Mouse (Mus musculus) liver, embryonic 11.5 days (tissue): ENCODE data around the gene Rxfp4. TPM values are rescaled to one million over a fixed set of nuclear protein-coding genes. Genes with fewer than 3 reads are reported as not detected.
A peak's percentile ranks its signal among the peaks of the same experiment; 100 is the strongest.

Source experiments
- ATAC-seq: fragments of 200-750 bp; cut with Nextera tagmentation; replicated peaks from 2 replicates; pipeline ENCODE4 v1.8.0; 2017; ENCODE audit warnings: moderate number of reproducible peaks, mild to moderate bottlenecking, moderate TSS enrichment, moderate library complexity; ENCODE audit not compliant: low FRiP score
- DNase-seq: peaks from one replicate; pipeline ENCODE4 v3.0.0-alpha.2; 2017; ENCODE audit warnings: low spot score
- H3K27ac ChIP-seq: fragments of 300-500 bp; sonication (generic); 2 replicates; pipeline ENCODE4 v1.5.1; 2014; ENCODE audit warnings: mild to moderate bottlenecking, low read depth, low read length, control low read depth
- H3K27me3 ChIP-seq: fragments of 300-500 bp; sonication (generic); replicated peaks from 2 replicates; pipeline ENCODE4 v1.6.1; 2014; ENCODE audit warnings: low read length, mixed read lengths; ENCODE audit not compliant: control insufficient read depth, insufficient read depth
- H3K36me3 ChIP-seq: fragments of 300-500 bp; sonication (generic); 2 replicates; pipeline ENCODE4 v1.6.1; 2014; ENCODE audit warnings: mild to moderate bottlenecking, low read length, moderate library complexity, mixed read lengths; ENCODE audit not compliant: control insufficient read depth, insufficient read depth
- H3K4me1 ChIP-seq: fragments of 300-500 bp; sonication (generic); replicated peaks from 2 replicates; pipeline ENCODE4 v1.6.1; 2014; ENCODE audit warnings: low read length, mixed read lengths; ENCODE audit not compliant: control insufficient read depth, insufficient read depth
- H3K4me2 ChIP-seq: fragments of 300-500 bp; sonication (generic); 2 replicates; pipeline ENCODE4 v1.6.1; 2014; ENCODE audit warnings: mild to moderate bottlenecking, control low read depth, moderate library complexity
- H3K4me3 ChIP-seq: fragments of 300-500 bp; sonication (generic); 2 replicates; pipeline ENCODE4 v1.5.1; 2014; ENCODE audit warnings: low read depth, low read length, control low read depth
- H3K9ac ChIP-seq: fragments of 300-500 bp; sonication (generic); 2 replicates; pipeline ENCODE4 v1.6.1; 2014; ENCODE audit warnings: low read depth, low read length, control low read depth
- H3K9me3 ChIP-seq: fragments of 300-500 bp; sonication (generic); 2 replicates; pipeline ENCODE4 v1.6.1; 2016; ENCODE audit warnings: low read length, inconsistent platforms, mixed read lengths; ENCODE audit not compliant: control insufficient read depth
- WGBS: fragments of 180-500 bp; shearing (Covaris S2); extraction: QIAGEN DNeasy Blood & Tissue Kit; methylation state at CpG from one replicate; pipeline ENCODE4 v1.1.7; 2014; 5-methylcytosine and 5-hydroxymethylcytosine counted together
- polyA plus RNA-seq: library from polyadenylated mRNA; unstranded; fragments of >200 nt; fragmentation: Nextera tagmentation; extraction: Ambion mirVana; gene quantifications from 2 replicates; pipeline ENCODE4 v1.2.1, GENCODE M21; 2014

Rxfp4 gene
- not detected in 2 replicates for polyA plus RNA-seq

DNA sequence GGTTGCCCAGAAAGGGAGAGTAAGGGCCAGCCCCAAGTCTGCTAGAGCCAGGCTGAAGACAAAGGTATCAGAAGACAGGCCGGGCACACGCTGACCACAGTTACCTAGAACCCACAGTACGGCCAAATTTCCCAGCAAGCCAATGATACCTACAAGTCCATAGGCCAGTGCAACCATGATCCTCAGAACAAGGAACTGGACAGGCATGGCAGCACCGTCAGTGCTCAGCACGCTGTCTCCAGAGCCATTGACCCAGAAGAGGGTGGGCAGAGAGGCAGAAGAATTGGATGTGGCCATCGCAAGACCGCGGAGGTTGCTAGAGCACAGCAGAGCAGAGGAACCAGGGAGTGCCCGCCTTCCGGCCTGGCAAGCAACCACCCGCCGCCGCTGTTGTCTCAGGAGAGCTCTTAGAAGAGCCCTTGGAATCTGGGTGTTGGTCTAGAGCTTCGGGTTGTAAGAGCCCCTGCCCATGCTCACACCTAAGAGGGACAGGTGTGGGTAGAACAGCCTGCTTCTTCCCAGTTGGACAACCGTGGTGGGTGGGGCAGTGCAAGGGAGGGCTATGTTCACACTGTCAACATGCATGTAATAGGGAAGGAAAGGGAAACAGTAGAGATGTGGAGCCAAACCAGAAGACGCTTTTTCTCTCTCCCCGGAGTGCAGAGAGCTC, at the start of gene Rxfp4:
TSS of gene Rxfp4 (minus strand) at position 297 of the 670 bp plus-strand sequence.
- Histone ChIP-seq H3K9me3 (no peaks in the 10 kb centered on the region), H3K36me3 (peaks cover 3% of the 10 kb centered on the region; the same call in 1 of the 2 replicates), H3K4me1 (no peaks in the 10 kb centered on the region), H3K27me3 (no peaks in the 10 kb centered on the region), H3K4me3 (no peak within 1 kb of the TSS), H3K27ac (no peak within 1 kb of the TSS), H3K9ac (no peak within 1 kb of the TSS), H3K4me2 (no peak within 1 kb of the TSS)
- DNase-seq (no peak), ATAC-seq (no peak)
- WGBS, result 81% methylated on average over 17 of the region's 17 CpGs

DNA sequence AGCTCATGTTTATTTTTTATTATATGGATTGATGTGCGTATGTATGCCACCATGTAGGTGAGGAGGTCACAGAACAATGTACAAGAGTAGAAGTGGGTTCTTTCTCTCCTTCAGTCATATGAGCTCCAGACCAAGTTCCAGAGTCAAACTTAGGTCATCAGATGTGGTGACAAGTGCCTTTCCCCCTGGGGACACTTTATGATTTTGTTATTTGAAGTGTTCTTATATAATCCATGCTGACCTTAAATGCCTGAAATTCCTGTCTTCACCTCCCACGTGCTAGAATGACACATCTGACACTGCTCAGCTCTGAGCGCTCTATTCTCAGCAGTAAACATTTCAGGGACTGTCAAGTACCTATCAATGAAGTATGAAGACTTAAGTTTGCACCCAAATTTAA, 48.3 kb upstream of the Rxfp4 start:
- no peak for ATAC-seq
- H3K4me3 ChIP-seq, result no peak overlapping the region
- no peaks in the 10 kb centered on the region for H3K27me3 ChIP-seq
- DNase-seq, result no peak
- WGBS, result 87% methylated on average over 3 of the region's 3 CpGs
- no peak overlapping the region for H3K9ac ChIP-seq
- H3K27ac ChIP-seq, result no peak overlapping the region
- H3K36me3 ChIP-seq, result peaks cover 65% of the 10 kb centered on the region
- no peak overlapping the region for H3K4me2 ChIP-seq
- no peaks in the 10 kb centered on the region for H3K9me3 ChIP-seq
- H3K4me1 ChIP-seq, result no peaks in the 10 kb centered on the region

DNA sequence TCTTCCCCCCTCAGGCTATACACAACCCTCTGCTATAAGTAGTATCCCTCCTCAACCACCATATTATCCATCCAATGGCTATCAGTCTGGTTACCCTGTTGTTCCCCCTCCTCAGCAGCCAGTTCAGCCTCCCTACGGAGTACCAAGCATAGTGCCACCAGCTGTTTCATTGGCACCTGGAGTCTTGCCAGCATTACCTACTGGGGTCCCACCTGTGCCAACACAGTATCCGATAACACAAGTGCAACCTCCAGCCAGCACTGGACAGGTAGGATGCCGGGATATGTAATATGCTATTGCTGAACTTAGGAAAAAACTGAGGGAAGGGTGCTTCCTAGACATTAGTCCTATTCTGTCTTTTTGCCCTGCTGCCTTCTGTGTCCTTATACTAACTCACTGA, 47.3 kb upstream of the Rxfp4 start:
- H3K9me3 ChIP-seq, result no peaks in the 10 kb centered on the region
- ATAC-seq (no peak), DNase-seq (no peak)
- H3K36me3 ChIP-seq, result peaks cover 67% of the 10 kb centered on the region
- H3K4me2 ChIP-seq, result no peak overlapping the region
- no peaks in the 10 kb centered on the region for H3K27me3 ChIP-seq
- H3K4me3 ChIP-seq, result no peak overlapping the region
- H3K4me1 ChIP-seq, result no peaks in the 10 kb centered on the region
- no peak overlapping the region for H3K27ac ChIP-seq
- WGBS, result 97% methylated on average over 3 of the region's 3 CpGs
- no peak overlapping the region for H3K9ac ChIP-seq

DNA sequence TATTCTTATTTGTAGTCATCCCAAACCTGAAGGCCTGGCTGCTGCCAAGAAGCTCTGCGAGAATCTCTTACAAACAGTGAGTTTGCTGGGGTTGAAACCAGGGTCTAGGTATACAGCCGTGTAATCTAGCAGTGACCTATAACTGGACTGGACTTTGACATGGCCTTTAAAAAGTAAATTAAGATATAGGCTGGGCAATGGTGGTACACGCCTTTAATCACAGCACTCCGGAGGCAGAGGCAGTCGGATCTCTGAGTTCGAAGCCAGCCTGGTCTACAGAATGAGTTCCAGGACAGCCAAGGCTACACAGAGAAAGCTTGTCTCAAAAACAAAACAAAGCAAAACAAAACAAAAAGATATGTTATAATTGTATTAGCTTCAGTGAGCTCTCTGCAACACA, 45.9 kb upstream of the Rxfp4 start:
- no peaks in the 10 kb centered on the region for H3K27me3 ChIP-seq
- no peak overlapping the region for H3K9ac ChIP-seq
- no peaks in the 10 kb centered on the region for H3K4me1 ChIP-seq
- no peak overlapping the region for H3K4me2 ChIP-seq
- H3K27ac ChIP-seq, result no peak overlapping the region
- ATAC-seq, result no peak
- no peaks in the 10 kb centered on the region for H3K9me3 ChIP-seq
- WGBS, result 90% methylated on average over 6 of the region's 6 CpGs
- H3K4me3 ChIP-seq, result no peak overlapping the region
- DNase-seq, result no peak
- peaks cover 72% of the 10 kb centered on the region for H3K36me3 ChIP-seq

- 88% methylated on average over 1 of the region's 1 CpGs for WGBS
Observed at GRCm38 (mm10) chr3:88698051-88698450, 45.1 kb upstream of the Rxfp4 start.

GRCm38 (mm10) chr3:88695545-88695944, 42.6 kb upstream of the Rxfp4 start:
- no peaks in the 10 kb centered on the region for H3K4me1 ChIP-seq
- ATAC-seq (no peak), DNase-seq (no peak)
- no peak overlapping the region for H3K4me3 ChIP-seq
- H3K27ac ChIP-seq, result no peak overlapping the region
- H3K27me3 ChIP-seq, result no peaks in the 10 kb centered on the region
- H3K4me2 ChIP-seq, result no peak overlapping the region
- H3K36me3 ChIP-seq, result peaks cover 76% of the 10 kb centered on the region
- H3K9ac ChIP-seq, result no peak overlapping the region
- no peaks in the 10 kb centered on the region for H3K9me3 ChIP-seq

More at GRCm38 (mm10) chr3:88698051-88698450, 45.1 kb upstream of the Rxfp4 start:
- Histone ChIP-seq H3K4me3 (no peak overlapping the region), H3K27me3 (no peaks in the 10 kb centered on the region), H3K4me1 (no peaks in the 10 kb centered on the region), H3K9me3 (no peaks in the 10 kb centered on the region), H3K4me2 (no peak overlapping the region), H3K27ac (no peak overlapping the region), H3K9ac (no peak overlapping the region), H3K36me3 (peaks cover 74% of the 10 kb centered on the region)
- ATAC-seq (no peak), DNase-seq (no peak)

DNA sequence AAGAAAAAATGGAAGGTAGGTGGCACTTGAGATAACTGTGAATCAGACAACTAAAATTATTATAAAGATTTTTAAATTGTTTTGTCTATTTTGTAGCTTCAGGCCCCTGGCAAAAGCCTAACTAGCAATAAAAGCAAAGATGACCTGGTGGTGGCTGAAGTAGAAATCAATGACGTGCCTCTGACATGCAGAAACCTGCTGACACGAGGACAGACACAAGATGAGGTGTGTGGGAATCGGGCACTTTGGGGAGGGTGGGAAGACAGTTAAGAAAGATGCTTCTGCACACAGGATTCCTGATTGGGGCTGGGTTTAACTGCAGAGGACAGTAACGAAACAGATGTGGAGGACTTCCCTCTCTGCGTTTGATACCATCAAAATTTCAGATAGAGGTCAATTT, 36.1 kb upstream of the Rxfp4 start:
- 84% methylated on average over 5 of the region's 5 CpGs for WGBS
- Histone ChIP-seq H3K27me3 (no peaks in the 10 kb centered on the region), H3K4me2 (no peak overlapping the region), H3K4me3 (no peak overlapping the region), H3K4me1 (peaks cover 10% of the 10 kb centered on the region), H3K27ac (no peak overlapping the region), H3K9ac (no peak overlapping the region), H3K36me3 (peaks cover 49% of the 10 kb centered on the region), H3K9me3 (no peaks in the 10 kb centered on the region)
- DNase-seq (no peak), ATAC-seq (no peak)

DNA sequence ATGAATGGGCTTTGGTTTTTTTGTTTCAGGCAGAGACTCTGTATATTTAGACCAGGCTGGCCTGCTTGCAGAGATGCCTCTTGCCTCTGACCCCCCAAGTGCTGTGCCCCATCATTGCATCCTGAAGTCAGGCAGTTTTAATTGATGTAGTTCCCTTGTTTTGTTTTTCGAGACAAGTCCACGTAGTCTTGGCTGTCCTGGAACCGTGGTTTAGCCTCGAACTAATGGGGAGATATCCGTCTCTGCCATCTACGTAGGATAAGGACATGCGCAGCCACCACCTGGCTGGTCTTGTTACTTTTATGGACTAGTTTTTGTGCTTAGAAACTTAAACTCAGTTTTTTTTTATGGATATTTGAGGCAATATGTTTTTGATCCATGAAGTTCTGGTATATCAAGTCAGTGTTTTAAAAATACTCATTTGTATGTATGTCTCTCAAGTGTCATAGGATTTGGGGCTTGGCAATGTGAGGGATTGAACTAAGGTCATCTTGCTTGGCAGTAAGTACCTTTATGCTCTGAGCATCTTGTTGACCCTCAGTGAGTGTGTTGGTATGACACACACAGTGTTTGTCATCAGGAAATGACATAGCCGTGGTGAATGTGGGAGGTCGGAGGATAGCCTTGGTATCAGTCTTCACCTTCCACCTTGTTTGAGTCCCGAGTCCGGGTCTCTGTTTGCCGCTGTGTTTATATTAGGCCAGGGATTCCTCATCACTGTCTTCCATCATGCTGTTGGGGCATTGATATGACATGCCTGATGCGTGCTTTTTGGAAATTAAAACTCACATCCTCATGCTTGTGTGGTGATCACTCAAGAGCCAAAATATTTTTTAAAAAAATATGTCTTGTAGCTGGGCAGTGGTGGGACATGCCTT, 34.0 kb upstream of the Rxfp4 start:
- ATAC-seq (no peak), DNase-seq (no peak)
- Histone ChIP-seq H3K27ac (no peak overlapping the region; the same call in 1 of the 2 replicates), H3K9me3 (no peaks in the 10 kb centered on the region), H3K9ac (peak overlapping the region; percentile 95), H3K27me3 (no peaks in the 10 kb centered on the region), H3K4me2 (peak overlapping the region; percentile 85), H3K4me3 (peak overlapping the region; percentile 95), H3K36me3 (peaks cover 33% of the 10 kb centered on the region), H3K4me1 (peaks cover 13% of the 10 kb centered on the region)
- WGBS, result 22% methylated on average over 13 of the region's 13 CpGs
